In the genomic region with DNA sequence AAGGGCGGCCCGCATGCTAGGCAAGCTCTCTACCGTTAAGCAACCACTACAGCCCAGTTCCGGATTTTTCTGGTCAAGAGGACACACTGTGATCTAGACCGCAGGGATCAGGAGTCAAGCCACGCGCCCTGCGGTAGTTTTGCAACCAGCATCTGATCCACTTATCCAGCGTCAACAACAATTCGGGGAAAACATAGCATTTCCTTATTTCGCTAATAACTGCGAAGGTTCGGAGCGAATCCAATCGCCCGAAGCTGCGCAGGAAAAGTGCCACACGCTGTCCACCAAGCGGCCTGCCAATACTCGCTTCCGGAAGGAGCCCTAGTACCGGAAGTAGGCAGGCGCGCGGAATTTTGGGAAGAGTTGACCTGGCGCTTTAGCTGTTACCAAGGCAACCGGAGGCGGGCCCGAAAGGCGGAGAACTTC, we compare ENCODE assay signal across 8 mouse cellular contexts. TPM values are rescaled to one million over a fixed set of nuclear protein-coding genes. Genes with fewer than 3 reads are reported as not detected.
DNase-seq lines count a peak whose midpoint lies in the region; ATAC-seq lines count a peak whose summit lies in the region.

No protein-coding gene starts in this region.

- peak; percentile 83 for DNase-seq in CD4-positive, CD25-positive, alpha-beta regulatory T cell, adult 2 months (ENCODE audit: low read depth, low spot score)
- peak; percentile 82 for DNase-seq in c-Kit-negative CD71-positive TER-119-positive erythroid progenitor cells, embryonic 14.5 days (ENCODE audit: low read depth, low spot score)
- DNase-seq in fibroblast of lung, adult 2 months (ENCODE audit: low read depth), result peak; percentile 81
- DNase-seq in kidney, postnatal 14 days, result peak; percentile 96
- DNase-seq in liver, embryonic 13.5 days, result peak; percentile 88
- DNase-seq in neural tube, embryonic 10.5 days (ENCODE audit: extremely low spot score, low spot score), result peak; percentile 93

- H3K27ac ChIP-seq in heart, embryonic 14.5 days (replicated peaks in 1 of 2; ENCODE audit: control insufficient read depth in 1 of 2, insufficient read depth in 1 of 2, low read depth in 2 of 2, low read length in 2 of 2), result peak overlapping the region; percentile 83 to 92
- H3K27ac ChIP-seq in liver, embryonic 13.5 days, result peak overlapping the region; percentile 53
- peak overlapping the region; percentile 81 for H3K27ac ChIP-seq in stomach, embryonic 16.5 days (ENCODE audit: low read length)

- H3K4me3 ChIP-seq in heart, embryonic 14.5 days (ENCODE audit: control insufficient read depth in 1 of 2, insufficient read depth in 1 of 2, low read depth in 1 of 2, low read length in 2 of 2), result peak overlapping the region; percentile 47 to 86
- peak overlapping the region; percentile 60 for H3K4me3 ChIP-seq in liver, embryonic 13.5 days (replicated peaks)
- peak overlapping the region; percentile 51 for H3K4me3 ChIP-seq in stomach, embryonic 16.5 days (replicated peaks; ENCODE audit: low read length)

- no peaks in the 10 kb centered on the region for H3K36me3 ChIP-seq in heart, embryonic 14.5 days (ENCODE audit: control insufficient read depth, insufficient read depth, low read length)
- H3K36me3 ChIP-seq in liver, embryonic 13.5 days, result no peaks in the 10 kb centered on the region
- no peaks in the 10 kb centered on the region for H3K36me3 ChIP-seq in stomach, embryonic 16.5 days (ENCODE audit: control insufficient read depth, insufficient read depth, low read length)

- peak; percentile 72 for ATAC-seq in heart, embryonic 14.5 days (ENCODE audit: insufficient number of reproducible peaks, insufficient read depth, low FRiP score, low read depth)
- peak; percentile 80 for ATAC-seq in liver, embryonic 13.5 days (ENCODE audit: low read depth)
- peak; percentile 82 for ATAC-seq in stomach, embryonic 16.5 days (ENCODE audit: insufficient read depth, low FRiP score)

- H3K27me3 ChIP-seq in heart, embryonic 14.5 days (ENCODE audit: control insufficient read depth, insufficient read depth, low read length), result no peaks in the 10 kb centered on the region
- no peaks in the 10 kb centered on the region for H3K27me3 ChIP-seq in liver, embryonic 13.5 days
- no peaks in the 10 kb centered on the region for H3K27me3 ChIP-seq in stomach, embryonic 16.5 days (ENCODE audit: control insufficient read depth, insufficient read depth, low read length)

- 0 out of 2 replicates have a peak, but pooled peaks cover 3% of the 10 kb centered on the region for H3K9me3 ChIP-seq in heart, embryonic 14.5 days (ENCODE audit: control insufficient read depth, low read length)
- H3K9me3 ChIP-seq in liver, embryonic 13.5 days (replicated peaks), result no peaks in the 10 kb centered on the region
- H3K9me3 ChIP-seq in stomach, embryonic 16.5 days (replicated peaks; ENCODE audit: control insufficient read depth, low read length), result no peaks in the 10 kb centered on the region

- 0 out of 4 replicates have a peak, but pooled peaks cover 0 to 3% of the 10 kb centered on the region in 2 experiments for H3K4me1 ChIP-seq in heart, embryonic 14.5 days (ENCODE audit: control insufficient read depth in 2 of 2, insufficient read depth in 2 of 2, low read length in 2 of 2)
- H3K4me1 ChIP-seq in liver, embryonic 13.5 days (replicated peaks), result peaks cover 14% of the 10 kb centered on the region
- H3K4me1 ChIP-seq in stomach, embryonic 16.5 days (ENCODE audit: control insufficient read depth, insufficient read depth, low read length), result peaks cover 4% of the 10 kb centered on the region

- H3K4me2 ChIP-seq in heart, embryonic 14.5 days (ENCODE audit: low read length), result peak overlapping the region; percentile 79
- H3K4me2 ChIP-seq in liver, embryonic 13.5 days, result peak overlapping the region; percentile 67
- H3K4me2 ChIP-seq in stomach, embryonic 16.5 days (ENCODE audit: low read depth, low read length), result peak overlapping the region; percentile 64

- WGBS in heart, embryonic 14.5 days, result 1% methylated on average over 30 of the region's 30 CpGs
- WGBS in liver, embryonic 13.5 days (ENCODE audit: insufficient replicate concordance), result under 1% methylated on average over 30 of the region's 30 CpGs
- 1% methylated on average over 30 of the region's 30 CpGs for WGBS in stomach, embryonic 16.5 days

- H3K9ac ChIP-seq in heart, embryonic 14.5 days (ENCODE audit: low read length), result peak overlapping the region; percentile 77
- H3K9ac ChIP-seq in liver, embryonic 13.5 days, result peak overlapping the region; percentile 66
- H3K9ac ChIP-seq in stomach, embryonic 16.5 days (ENCODE audit: low read length), result peak overlapping the region; percentile 69

RNA-seq across cellular contexts. Expression of a gene that starts 4.5 kb away (rescaled TPM):
- polyA plus RNA-seq in heart, embryonic 14.5 days (2014; fragmentation: Nextera tagmentation; extraction: Ambion mirVana), result 9.4 and 10.0 TPM in 2 replicates
- polyA plus RNA-seq in liver, embryonic 13.5 days (2015; fragmentation: Nextera tagmentation; extraction: Ambion mirVana), result 9.3 and 10.0 TPM in 2 replicates
- 11.7 and 12.0 TPM in 2 replicates for polyA plus RNA-seq in stomach, embryonic 16.5 days (2015; fragmentation: Nextera tagmentation; extraction: Ambion mirVana)

Comparison
In these comparisons a context has a peak if more than half of its experiments do, and no peak if none do; other contexts are left out.
1. Peak in every context shown above with its lines: DNase-seq, ATAC-seq, H3K4me3 ChIP-seq and H3K27ac ChIP-seq.